Mouse (Mus musculus): ENCODE results near the gene Upk1b. TPM values are rescaled to one million over a fixed set of nuclear protein-coding genes. Genes with fewer than 3 reads are reported as not detected.

The Upk1b gene
- polyA plus RNA-seq, 1 experiment from 2014 or later = 19.7 TPM

DNA sequence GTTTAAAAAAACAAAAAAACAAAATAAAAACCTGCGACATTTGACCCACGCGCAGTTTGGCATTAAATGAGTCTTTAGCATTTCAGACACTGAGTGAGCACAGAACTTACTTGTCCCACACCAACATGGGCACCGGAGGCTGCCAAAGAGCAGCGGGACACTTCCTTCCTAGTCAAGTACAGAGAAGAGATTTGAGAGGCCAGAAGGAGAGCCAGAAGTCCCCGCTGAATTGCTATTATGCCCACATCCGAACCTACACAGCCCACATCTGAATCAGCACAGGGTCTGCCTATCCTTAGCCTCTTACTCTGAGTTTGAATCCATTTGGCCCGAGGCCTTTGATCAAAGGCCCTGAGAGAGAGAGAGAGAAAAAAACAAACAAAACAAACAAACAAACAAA, 75.9 kb downstream of the Upk1b start:
- no peaks in the 10 kb centered on the region for H3K4me1 ChIP-seq (ENCODE audit: control insufficient read depth, insufficient read depth, low read length)
- 79% methylated on average over 8 of the region's 8 CpGs for WGBS
- no peak overlapping the region for H3K9ac ChIP-seq (replicated peaks; ENCODE audit: low read depth, low read length)
- H3K27me3 ChIP-seq (ENCODE audit: control insufficient read depth, insufficient read depth, low read length) = no peaks in the 10 kb centered on the region
- no peaks in the 10 kb centered on the region for H3K36me3 ChIP-seq (ENCODE audit: control insufficient read depth, insufficient read depth, low read length)
- H3K4me3 ChIP-seq (ENCODE audit: low read depth, low read length) = no peak overlapping the region
- no peak overlapping the region for H3K27ac ChIP-seq (ENCODE audit: low read length)
- no peaks in the 10 kb centered on the region for H3K9me3 ChIP-seq (ENCODE audit: control insufficient read depth, low read depth, low read length)
- H3K4me2 ChIP-seq (replicated peaks; ENCODE audit: low read depth, low read length) = no peak overlapping the region
- no peak for ATAC-seq (ENCODE audit: insufficient number of reproducible peaks, insufficient read depth, low FRiP score, low read depth)

Other genes with a start within 250 kb of the Upk1b start
- gene Tmem39a, start 241.6 kb downstream of the Upk1b start, polyA plus RNA-seq (2014; fragmentation: Nextera tagmentation; extraction: Ambion mirVana) = 119 and 133 TPM in 2 replicates
- 13.6 and 14.8 TPM in 2 replicates for gene Arhgap31, start 87.1 kb downstream of the Upk1b start, polyA plus RNA-seq (2014; fragmentation: Nextera tagmentation; extraction: Ambion mirVana)
- 25.1 and 30.0 TPM in 2 replicates for gene B4galt4, start 58.1 kb downstream of the Upk1b start, polyA plus RNA-seq (2014; fragmentation: Nextera tagmentation; extraction: Ambion mirVana)
- not detected in 2 replicates for gene 4930435E12Rik, start 28.4 kb upstream of the Upk1b start, polyA plus RNA-seq (2014; fragmentation: Nextera tagmentation; extraction: Ambion mirVana)
- gene Igsf11, start 92.3 kb upstream of the Upk1b start, polyA plus RNA-seq (2014; fragmentation: Nextera tagmentation; extraction: Ambion mirVana) = 1.6 TPM in 2 replicates

Measured in stomach, embryonic 14.5 days (tissue).